Mouse (Mus musculus): Measurements from ENCODE around the gene Amd1.
A peak's percentile ranks its signal among the peaks of the same experiment; 100 is the strongest.

Gene Amd1

GRCm38 (mm10) chr10:40302140-40302985, at the start of gene Amd1:
Amd1 (minus strand) TSS chr10:40302186.
- DNase-seq (ENCODE audit: low spot score): peak; percentile 100

DNA sequence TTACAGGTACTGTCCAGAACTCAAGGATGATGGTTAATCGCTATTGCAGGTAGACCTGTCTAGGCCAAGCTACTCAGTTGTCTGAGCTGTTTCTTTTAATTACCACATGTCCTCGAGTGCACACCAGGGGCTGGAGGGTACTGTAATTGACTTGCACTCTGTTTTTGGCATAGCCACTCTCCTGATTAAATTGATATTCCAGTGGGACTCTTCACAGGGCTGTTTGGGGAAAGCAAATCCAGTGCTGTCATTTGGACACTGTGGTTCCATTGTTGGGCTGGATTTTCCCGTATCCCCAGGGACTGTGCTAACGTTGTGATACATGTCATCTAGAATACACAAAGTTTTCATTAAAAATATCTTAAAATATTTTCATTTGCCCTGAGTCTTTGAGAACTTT, 49.2 kb upstream of the Amd1 start:
- peak; percentile 75 for DNase-seq (ENCODE audit: low spot score)

DNA sequence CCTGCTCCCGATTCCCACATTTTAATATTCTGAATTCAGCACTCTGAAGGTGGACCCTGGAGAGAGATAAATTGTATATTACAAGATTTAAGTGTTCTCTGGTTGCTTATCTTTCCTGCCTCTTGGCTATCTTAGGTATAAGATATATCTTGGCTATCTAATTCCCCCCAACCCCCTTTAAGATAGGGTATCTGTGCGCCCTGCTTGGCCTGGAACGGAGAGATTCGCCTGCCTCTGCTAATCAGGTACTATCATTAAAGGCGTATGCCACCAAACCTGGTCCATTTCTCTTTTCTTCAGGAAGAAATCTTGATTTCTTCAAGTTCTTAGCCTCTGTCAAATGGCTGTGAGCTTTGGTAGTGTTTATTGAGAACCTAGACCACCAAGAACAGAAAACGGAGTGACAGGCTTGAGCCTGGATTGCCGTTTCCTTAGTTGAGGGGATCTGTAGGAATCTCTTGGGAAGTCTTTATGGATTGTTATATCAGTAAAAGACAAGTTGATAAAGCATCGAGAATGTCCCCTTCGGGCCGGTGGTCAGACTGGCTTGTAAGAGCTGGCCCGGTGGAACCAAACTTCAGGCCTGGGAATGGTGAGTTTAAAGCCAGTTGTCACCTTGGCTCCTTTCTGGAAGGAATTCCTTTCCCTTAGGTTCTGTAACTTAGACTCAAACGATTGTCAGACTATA, 48.4 kb upstream of the Amd1 start:
- DNase-seq (ENCODE audit: low spot score): no peak

- DNase-seq (ENCODE audit: low spot score): peak; percentile 90
These were observed 47.7 kb upstream of the Amd1 start for GRCm38 (mm10) chr10:40349631-40350177.

DNA sequence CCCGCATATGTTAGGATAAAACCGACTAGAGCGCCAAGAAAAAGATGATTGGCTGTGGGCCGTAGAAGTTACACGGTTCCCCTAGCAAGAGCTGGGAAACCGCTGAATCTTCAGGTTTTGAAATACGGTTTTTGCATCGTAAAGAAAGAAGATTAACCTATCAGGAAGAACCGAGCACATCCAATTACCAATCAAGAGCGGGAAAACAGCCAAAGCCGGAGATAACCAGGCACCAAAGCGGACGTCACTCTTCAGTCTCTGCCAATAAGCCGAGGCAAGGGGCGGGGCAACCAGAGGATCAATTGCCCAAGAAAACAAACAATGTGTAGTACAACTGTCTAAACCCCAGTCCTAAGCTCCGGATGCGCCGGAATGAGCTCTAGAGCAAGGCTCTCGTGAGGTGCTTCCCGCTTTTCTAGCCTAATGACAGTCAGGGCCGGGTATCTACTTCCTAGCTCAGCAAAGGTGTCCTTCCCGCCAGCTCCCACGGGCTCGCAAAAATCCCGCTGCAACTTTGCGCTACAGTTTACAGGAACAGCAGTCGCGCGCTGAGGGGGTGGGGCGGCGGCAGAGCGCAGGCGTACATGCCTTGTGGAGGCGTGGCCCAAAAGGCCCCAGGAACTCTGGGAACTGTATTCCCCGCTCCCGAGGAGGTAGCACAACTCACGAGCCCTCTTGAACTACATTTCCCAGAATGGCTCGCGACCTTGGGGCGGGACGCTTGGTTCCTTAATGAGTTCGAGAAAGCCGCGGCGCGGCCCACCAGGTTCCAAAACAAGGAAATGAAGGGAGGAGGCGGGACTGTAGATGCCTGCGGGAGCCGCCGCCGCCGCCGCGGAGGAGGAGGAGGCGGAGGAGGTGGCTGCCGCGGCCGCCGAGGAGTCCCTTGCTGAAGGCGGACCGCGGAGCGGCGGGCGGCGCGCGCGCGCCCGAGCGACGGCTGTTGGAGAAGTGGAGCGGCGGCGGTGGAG, 46.9 kb upstream of the Amd1 start:
- peak; percentile 100 for DNase-seq (ENCODE audit: low spot score)

- DNase-seq (ENCODE audit: low spot score): peak; percentile 69
These were observed 45.5 kb upstream of the Amd1 start for GRCm38 (mm10) chr10:40347461-40347954.

DNA sequence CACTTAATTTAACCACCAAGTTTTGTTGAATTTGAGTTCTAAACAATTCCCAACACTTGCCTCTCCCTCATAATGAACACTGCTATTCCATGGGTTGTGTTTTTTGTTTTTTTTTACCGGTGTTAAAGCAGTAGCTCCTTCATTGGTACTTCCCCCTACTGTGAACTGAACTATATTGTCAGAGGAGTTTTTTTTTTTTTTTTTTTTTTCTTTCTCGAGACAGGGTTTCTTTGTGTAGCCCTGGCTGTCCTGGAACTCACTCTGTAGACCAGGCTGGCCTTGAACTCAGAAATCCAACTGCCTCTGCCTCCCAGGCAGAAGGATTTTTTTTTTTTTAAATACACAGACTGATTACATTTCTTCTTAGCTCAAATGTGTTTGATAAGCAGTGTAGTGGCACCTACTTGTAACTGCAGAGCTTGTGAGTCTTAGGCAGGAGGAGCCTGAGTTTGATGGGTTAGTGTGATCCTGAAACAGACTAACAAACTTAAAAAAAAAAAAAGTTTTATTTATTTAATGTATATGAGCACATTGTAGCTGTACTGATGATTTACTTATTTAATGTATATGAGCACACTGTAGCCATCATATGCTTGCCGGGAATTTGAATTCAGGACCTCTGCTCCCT, 44.9 kb upstream of the Amd1 start:
- DNase-seq (ENCODE audit: low spot score): no peak

- DNase-seq (ENCODE audit: low spot score): no peak
These were observed 40.0 kb upstream of the Amd1 start for GRCm38 (mm10) chr10:40342036-40342435.

DNA sequence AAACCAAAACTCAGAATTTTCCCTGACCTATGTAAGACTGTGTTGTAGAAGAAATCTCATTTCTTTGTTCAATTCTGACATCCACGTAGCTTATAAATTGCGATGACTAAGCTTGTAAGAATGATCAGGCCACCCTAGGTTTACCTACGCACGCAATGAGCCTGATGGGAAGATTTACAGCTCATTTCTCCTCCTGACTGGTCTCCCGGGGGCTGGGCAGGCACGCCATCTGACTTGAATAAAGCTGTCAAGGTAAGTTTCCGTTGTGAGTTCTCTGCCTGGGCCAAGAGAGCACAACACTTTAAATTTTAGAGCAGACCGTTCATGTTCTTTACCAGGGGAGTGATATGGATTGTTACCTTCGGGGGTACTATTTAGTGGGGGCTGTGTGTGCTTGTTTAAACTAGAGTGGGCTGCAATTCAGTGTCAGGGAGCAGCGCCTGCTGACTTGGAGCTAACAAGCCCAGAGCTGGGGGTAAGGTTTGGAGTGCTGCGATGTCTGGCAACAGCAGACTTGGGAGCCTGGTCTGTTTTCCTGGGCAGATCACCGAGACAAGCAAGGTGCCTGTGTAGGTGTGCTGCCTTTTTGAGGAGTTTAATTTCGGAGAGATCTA, 37.5 kb upstream of the Amd1 start, which contains the start of gene Cdk19:
Gene Cdk19 (plus strand): TSS at position 214 of the 614 bp plus-strand sequence.
- no peak for DNase-seq (ENCODE audit: low spot score)

DNA sequence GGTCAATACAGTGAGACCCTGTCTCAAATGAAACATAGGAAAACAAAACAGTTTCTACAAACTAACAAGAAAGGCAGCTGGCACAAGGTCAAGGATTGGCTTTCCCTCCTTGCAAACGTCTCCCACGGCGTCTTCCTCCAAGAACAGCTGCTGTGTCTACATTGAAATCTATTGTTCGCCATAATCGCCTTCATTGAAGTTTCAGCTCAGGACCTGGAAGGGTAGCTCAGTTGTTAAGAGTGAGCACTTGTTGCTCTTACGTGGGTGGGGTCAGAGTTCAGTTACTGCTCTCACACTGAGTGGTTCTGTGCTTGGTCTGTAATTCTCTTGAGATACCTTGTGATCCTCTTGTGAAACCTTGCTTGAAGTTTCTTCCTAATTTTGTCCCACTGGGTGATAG, 30.9 kb upstream of the Amd1 start:
- no peak for DNase-seq (ENCODE audit: low spot score)

GRCm38 (mm10) chr10:40330262-40330661, 28.3 kb upstream of the Amd1 start:
- DNase-seq (ENCODE audit: low spot score): no peak

DNA sequence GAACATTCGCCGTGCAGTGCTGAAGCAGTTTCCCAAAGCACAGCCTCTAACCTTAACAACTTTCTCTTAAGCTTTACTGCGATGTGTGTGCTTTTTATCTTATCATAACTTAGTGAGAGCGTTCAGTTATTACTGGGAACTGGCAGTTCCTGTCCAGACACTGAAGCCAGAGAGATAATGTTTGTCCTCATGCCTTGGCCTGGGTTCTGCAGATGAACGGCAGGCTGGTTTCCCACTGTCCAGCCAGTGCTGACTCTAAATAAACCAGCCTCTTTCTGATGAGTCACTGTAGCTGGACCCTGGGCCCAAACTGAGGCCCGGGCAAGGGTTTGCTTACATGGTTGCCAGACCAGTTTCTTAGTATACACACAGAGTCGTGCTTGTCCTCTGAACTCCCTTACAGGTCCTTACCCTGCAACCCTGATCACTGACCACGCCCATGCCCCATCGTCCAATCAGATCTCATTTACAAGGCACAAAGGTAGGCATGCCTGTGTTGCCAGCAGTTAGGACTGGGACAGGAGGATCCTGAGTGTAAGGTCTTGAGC, 26.1 kb upstream of the Amd1 start:
- peak; percentile 52 for DNase-seq (ENCODE audit: low spot score)

GRCm38 (mm10) chr10:40320306-40320705, 18.3 kb upstream of the Amd1 start:
- no peak for DNase-seq (ENCODE audit: low spot score)

GRCm38 (mm10) chr10:40316841-40317585, 15.0 kb upstream of the Amd1 start:
- DNase-seq (ENCODE audit: low spot score): no peak

GRCm38 (mm10) chr10:40312781-40313180, 10.8 kb upstream of the Amd1 start:
- no peak for DNase-seq (ENCODE audit: low spot score)

- DNase-seq (ENCODE audit: low spot score): no peak
These were observed 8.1 kb upstream of the Amd1 start for GRCm38 (mm10) chr10:40309884-40310635.

DNA sequence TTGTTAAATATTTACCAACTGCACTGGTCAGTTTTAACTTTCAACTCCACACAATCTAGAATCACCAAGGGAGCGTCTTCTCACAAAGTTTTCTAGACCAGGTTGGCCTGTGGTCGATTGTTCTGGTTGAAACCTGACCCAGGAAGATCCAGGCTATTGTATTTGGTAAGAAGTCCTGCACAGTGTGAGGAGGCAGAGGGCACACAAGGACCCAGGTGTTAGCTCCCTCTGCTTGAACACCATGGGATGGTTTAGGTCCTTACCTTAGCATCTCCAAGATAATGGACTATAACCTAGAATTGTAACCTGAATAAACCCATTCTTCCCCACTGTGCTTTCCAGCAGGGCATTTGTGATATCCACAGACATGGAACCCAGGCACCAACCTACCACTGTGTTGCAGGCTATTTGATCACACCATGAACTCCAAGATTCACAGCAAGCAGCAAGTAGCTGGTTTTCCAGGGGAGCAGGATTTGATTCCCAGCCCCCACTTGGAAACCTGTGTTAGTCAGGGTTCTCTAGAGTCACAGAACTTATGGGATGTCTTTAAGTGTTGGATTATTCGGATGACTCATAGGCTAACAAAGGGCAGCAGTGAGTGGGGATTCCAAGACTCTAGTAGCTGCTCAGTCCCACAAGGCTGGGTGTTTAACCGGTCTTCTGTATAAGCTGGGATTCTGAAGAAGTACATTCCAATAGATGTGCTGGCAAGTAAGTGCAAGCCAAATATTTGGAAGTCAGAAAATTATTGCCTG, 6.0 kb upstream of the Amd1 start:
- no peak for DNase-seq (ENCODE audit: low spot score)

DNA sequence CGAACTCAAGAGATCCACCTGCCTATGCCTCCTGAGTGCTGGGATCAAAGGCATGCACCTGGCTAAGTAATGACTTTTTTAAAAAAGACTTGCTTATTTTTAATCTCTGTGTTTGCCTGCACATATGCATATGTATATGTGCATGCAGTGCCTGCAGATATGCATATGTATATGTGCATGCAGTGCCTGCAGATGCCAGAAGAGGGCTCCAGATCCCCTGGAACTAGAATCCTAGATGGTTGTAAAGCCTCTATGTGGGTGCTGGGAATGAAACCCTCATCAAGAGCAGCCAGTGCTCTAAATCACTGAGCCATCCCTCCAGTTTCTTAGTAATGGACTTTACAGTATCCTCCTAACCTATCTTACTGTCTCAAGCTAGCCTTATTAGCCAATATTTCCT, 4.0 kb upstream of the Amd1 start:
- no peak for DNase-seq (ENCODE audit: low spot score)

Measured in MN1 (cell line).